Mouse (Mus musculus) C2C12 (cell line): Measurements from ENCODE around the gene 4921517D22Rik.

Experiments used
- CTCF ChIP-seq: IDR thresholded peaks from one replicate; pipeline ENCODE4 v1.5.1; 2011; ENCODE audit not compliant: control insufficient read depth, insufficient read depth, insufficient read length
- FOSL1 ChIP-seq: IDR thresholded peaks from one replicate; pipeline ENCODE4 v1.8.0; 2011; ENCODE audit warnings: mild to moderate bottlenecking, low read length; ENCODE audit not compliant: poor library complexity, insufficient read depth, severe bottlenecking
- MYOG ChIP-seq: IDR thresholded peaks from one replicate; pipeline ENCODE4 v1.6.1; 2011; ENCODE audit not compliant: control insufficient read depth, insufficient read length; ENCODE audit errors: extremely low read depth

DNA sequence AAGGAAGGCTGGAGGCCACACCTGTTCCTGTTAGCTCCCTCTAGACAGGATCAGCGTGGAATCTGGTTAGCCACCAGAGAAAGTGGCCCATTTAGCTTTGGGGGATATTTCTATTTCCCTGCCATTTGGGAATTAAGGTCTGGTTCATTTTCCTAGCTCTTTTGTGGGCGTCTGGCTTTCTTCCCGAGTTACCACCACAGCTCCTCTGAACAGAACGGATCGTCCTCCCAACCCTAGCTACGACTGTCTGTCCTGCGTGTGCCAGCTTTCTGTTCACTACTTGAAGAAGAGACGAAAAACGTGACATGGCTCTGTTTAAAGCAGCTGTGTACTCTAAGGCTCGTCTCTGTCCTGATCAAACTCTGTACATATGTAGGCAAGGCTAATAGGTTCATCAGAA is 24.0 kb downstream of the 4921517D22Rik start:
- TF ChIP-seq FOSL1 (no peak), CTCF (no peak), MYOG (no peak)
